Mouse (Mus musculus): ENCODE data around the gene Dpysl5. TPM values are rescaled to one million over a fixed set of nuclear protein-coding genes. Genes with fewer than 3 reads are reported as not detected.
"Not testable (repeated sequence)": the region's sequence is repeated elsewhere in the genome, so short reads cannot be mapped to it uniquely, and the experiment has no call there.

Gene Dpysl5
- polyA plus RNA-seq, 1 experiment from 2014 or later: 109 TPM

DNA sequence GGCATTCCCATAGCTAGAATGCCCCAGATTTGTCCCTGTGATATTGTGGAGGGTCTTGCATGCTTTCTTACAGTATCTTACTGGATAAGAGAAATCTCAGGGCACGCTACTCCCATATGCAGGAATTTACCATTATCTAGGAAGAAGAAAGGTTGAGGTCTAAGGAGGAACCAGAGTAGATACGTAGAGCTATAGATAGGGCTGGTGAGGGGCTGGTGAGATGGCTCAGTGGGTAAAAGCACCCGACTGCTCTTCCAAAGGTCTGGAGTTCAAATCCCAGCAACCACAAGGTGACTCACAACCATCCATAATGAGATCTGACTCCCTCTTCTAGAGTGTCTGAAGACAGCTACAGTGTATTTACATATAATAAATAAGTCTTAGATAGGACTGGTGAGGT is 33.3 kb upstream of the Dpysl5 start:
- 95% methylated on average over 3 of the region's 3 CpGs for WGBS
- not testable (repeated sequence) for H3K27ac ChIP-seq; H3K9ac ChIP-seq; ATAC-seq (ENCODE audit: low FRiP score); H3K9me3 ChIP-seq; H3K4me1 ChIP-seq; H3K27me3 ChIP-seq; H3K4me3 ChIP-seq (replicated peaks); H3K4me2 ChIP-seq
- H3K36me3 ChIP-seq (replicated peaks): peaks cover 37% of the 10 kb centered on the region

- H3K4me3 ChIP-seq (replicated peaks): no peak overlapping the region
- H3K4me2 ChIP-seq: no peak overlapping the region
- H3K4me1 ChIP-seq: no peaks in the 10 kb centered on the region
- H3K9me3 ChIP-seq: no peaks in the 10 kb centered on the region
- no peak for ATAC-seq (ENCODE audit: low FRiP score)
- H3K9ac ChIP-seq: no peak overlapping the region
- H3K36me3 ChIP-seq (replicated peaks): peaks cover 30% of the 10 kb centered on the region
- WGBS: 95% methylated on average over 4 of the region's 4 CpGs
- H3K27ac ChIP-seq: no peak overlapping the region
- H3K27me3 ChIP-seq: no peaks in the 10 kb centered on the region
Measured at GRCm38 (mm10) chr5:30678722-30679296, 32.6 kb upstream of the Dpysl5 start.

GRCm38 (mm10) chr5:30679593-30679992 is 31.8 kb upstream of the Dpysl5 start:
- H3K4me3 ChIP-seq (replicated peaks): no peak overlapping the region
- 87% methylated on average over 5 of the region's 5 CpGs for WGBS
- no peaks in the 10 kb centered on the region for H3K27me3 ChIP-seq

DNA sequence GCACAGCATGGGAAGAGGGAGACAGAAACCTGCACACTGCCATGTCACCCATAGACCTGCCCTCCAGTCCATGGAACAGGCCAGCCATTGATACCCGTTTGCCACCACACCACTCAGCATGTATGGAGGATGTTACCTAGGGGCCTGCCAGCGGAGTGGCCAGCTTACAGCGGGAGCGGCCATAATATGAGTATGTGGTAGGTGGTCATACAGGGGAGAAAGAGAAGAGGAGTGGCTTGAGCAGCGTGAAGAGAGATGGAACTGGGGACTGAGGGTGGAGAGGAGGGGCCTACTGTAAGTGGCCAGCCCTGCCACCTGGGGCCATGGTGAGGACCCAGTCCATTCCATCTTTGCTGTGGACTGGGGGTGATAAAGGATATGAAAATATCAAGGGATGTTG is 29.4 kb upstream of the Dpysl5 start:
- H3K36me3 ChIP-seq (replicated peaks): no peaks in the 10 kb centered on the region
- 89% methylated on average over 5 of the region's 5 CpGs for WGBS
- no peak overlapping the region for H3K9ac ChIP-seq
- no peak overlapping the region for H3K27ac ChIP-seq
- H3K27me3 ChIP-seq: no peaks in the 10 kb centered on the region
- H3K9me3 ChIP-seq: no peaks in the 10 kb centered on the region
- no peaks in the 10 kb centered on the region for H3K4me1 ChIP-seq
- no peak for ATAC-seq (ENCODE audit: low FRiP score)
- H3K4me2 ChIP-seq: no peak overlapping the region
- H3K4me3 ChIP-seq (replicated peaks): no peak overlapping the region

More at GRCm38 (mm10) chr5:30679593-30679992, 31.8 kb upstream of the Dpysl5 start:
- peaks cover 23% of the 10 kb centered on the region for H3K36me3 ChIP-seq (replicated peaks)
- H3K4me1 ChIP-seq: no peaks in the 10 kb centered on the region
- no peak overlapping the region for H3K4me2 ChIP-seq
- ATAC-seq (ENCODE audit: low FRiP score): no peak
- no peak overlapping the region for H3K27ac ChIP-seq
- H3K9me3 ChIP-seq: no peaks in the 10 kb centered on the region
- no peak overlapping the region for H3K9ac ChIP-seq

DNA sequence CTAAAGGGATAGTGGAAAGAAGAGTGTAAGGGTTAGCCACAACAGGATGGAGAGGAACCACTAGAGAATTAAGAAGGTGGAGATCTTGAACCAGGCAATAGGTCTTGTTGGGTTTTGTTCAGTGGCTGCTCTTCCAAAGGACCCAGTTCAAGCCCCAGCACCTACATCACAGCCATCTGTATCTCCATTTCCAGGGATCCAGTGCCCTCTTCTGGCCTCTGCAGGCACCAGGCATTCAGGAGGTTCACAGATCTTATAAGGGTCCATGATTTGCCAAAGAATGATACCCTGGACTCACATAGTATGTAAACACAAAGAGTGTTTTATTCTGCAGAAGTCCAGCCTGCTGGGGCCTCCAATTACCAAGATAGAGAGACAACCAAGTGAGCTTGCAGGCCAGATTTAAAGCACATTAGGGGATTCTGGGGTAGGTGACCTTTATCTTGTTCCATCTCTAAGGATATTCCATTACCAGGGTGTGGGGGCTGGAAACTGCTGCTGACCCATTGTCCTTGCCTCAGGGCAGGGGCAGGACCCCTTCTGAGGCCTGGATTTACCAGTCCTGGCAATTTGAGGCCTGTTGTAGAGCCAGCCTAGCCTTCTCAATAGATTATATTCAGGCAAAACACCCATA is 28.3 kb upstream of the Dpysl5 start:
- no peaks in the 10 kb centered on the region for H3K36me3 ChIP-seq (replicated peaks)
- H3K27ac ChIP-seq: no peak overlapping the region
- no peak overlapping the region for H3K4me3 ChIP-seq (replicated peaks)
- no peaks in the 10 kb centered on the region for H3K9me3 ChIP-seq
- H3K27me3 ChIP-seq: no peaks in the 10 kb centered on the region
- H3K4me1 ChIP-seq: no peaks in the 10 kb centered on the region
- no peak for ATAC-seq (ENCODE audit: low FRiP score)
- H3K9ac ChIP-seq: no peak overlapping the region
- no peak overlapping the region for H3K4me2 ChIP-seq

DNA sequence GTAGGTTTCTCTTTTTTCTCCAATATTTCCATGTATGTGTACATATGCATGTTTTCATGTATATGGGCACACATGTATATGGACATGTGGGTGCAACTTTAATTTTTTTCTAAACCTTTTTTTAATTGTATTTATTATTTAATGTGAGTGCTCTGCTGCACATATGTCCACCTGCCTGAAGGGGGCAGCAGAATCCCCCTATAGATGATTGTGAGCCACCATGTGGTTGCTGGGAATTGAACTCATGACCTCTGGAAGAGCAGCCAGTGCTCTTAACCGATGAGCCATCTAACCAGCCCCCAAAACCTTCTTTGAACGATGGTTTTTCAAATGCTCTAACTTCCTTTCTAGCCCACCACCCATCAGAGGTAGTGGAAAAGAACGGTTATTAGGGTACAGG is 27.4 kb upstream of the Dpysl5 start:
- no peaks in the 10 kb centered on the region for H3K9me3 ChIP-seq
- 81% methylated on average over 3 of the region's 3 CpGs for whole genome bisulfite sequencing
- ATAC-seq (ENCODE audit: low FRiP score): no peak
- no peaks in the 10 kb centered on the region for H3K27me3 ChIP-seq
- H3K4me3 ChIP-seq (replicated peaks): no peak overlapping the region
- H3K36me3 ChIP-seq (replicated peaks): no peaks in the 10 kb centered on the region
- H3K4me1 ChIP-seq: no peaks in the 10 kb centered on the region
- H3K27ac ChIP-seq: no peak overlapping the region
- no peak overlapping the region for H3K4me2 ChIP-seq
- H3K9ac ChIP-seq: no peak overlapping the region

GRCm38 (mm10) chr5:30686781-30687180 is 24.6 kb upstream of the Dpysl5 start:
- 75% methylated on average over 3 of the region's 3 CpGs for WGBS
- H3K9me3 ChIP-seq: no peaks in the 10 kb centered on the region
- H3K4me3 ChIP-seq (replicated peaks): no peak overlapping the region
- H3K4me1 ChIP-seq: no peaks in the 10 kb centered on the region
- H3K4me2 ChIP-seq: no peak overlapping the region
- ATAC-seq (ENCODE audit: low FRiP score): no peak
- no peaks in the 10 kb centered on the region for H3K27me3 ChIP-seq
- no peak overlapping the region for H3K9ac ChIP-seq
- no peak overlapping the region for H3K27ac ChIP-seq
- H3K36me3 ChIP-seq (replicated peaks): no peaks in the 10 kb centered on the region

- Histone ChIP-seq H3K4me3 (replicated peaks) (no peak overlapping the region), H3K9ac (no peak overlapping the region), H3K4me1 (peaks cover 5% of the 10 kb centered on the region; the same call in 1 of the 2 replicates), H3K27me3 (no peaks in the 10 kb centered on the region; the same call in 1 of the 2 replicates), H3K36me3 (replicated peaks) (no peaks in the 10 kb centered on the region), H3K4me2 (no peak overlapping the region), H3K27ac (no peak overlapping the region), H3K9me3 (no peaks in the 10 kb centered on the region)
- WGBS: 92% methylated on average over 8 of the region's 8 CpGs
- ATAC-seq (ENCODE audit: low FRiP score): no peak
Measured at GRCm38 (mm10) chr5:30700361-30701000, 10.9 kb upstream of the Dpysl5 start.

DNA sequence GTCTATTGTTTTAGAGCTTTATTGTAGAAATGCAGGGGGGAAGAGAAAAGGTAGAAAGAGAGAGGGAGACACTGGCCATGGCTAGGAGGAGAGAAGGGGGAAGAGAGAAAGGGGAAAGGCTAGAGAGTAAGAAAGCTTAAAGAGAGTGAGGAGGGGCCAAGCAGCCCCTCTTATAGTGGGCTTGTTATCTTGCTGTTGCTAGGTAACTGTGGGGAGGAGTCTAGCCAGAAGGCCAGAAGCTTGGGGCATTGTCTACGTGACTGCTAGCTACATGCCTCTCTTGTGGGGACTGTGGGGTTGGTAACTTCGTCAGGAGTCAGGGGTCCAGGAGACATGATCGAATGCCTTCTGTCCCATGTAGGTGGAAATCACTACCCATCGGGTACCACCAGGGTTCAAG is 10.0 kb upstream of the Dpysl5 start:
- not testable (repeated sequence) for H3K36me3 ChIP-seq (replicated peaks); H3K4me2 ChIP-seq; H3K9ac ChIP-seq; H3K4me3 ChIP-seq (replicated peaks); H3K27me3 ChIP-seq; H3K4me1 ChIP-seq; H3K9me3 ChIP-seq; ATAC-seq (ENCODE audit: low FRiP score); H3K27ac ChIP-seq
- WGBS: 32% methylated on average over 4 of the region's 4 CpGs

- H3K27ac ChIP-seq: no peak overlapping the region
- no peak overlapping the region for H3K4me3 ChIP-seq (replicated peaks)
- no peak overlapping the region for H3K9ac ChIP-seq
- H3K9me3 ChIP-seq: no peaks in the 10 kb centered on the region
- H3K4me1 ChIP-seq: peaks cover 5% of the 10 kb centered on the region; the same call in 1 of the 2 replicates
- ATAC-seq (ENCODE audit: low FRiP score): no peak
- H3K27me3 ChIP-seq: no peaks in the 10 kb centered on the region; the same call in 1 of the 2 replicates
- WGBS: 89% methylated on average over 3 of the region's 3 CpGs
- no peaks in the 10 kb centered on the region for H3K36me3 ChIP-seq (replicated peaks)
- no peak overlapping the region for H3K4me2 ChIP-seq
Measured at GRCm38 (mm10) chr5:30701866-30702265, 9.5 kb upstream of the Dpysl5 start.

GRCm38 (mm10) chr5:30709744-30710383 is 1.5 kb upstream of the Dpysl5 start:
- H3K4me2 ChIP-seq: no peak overlapping the region
- ATAC-seq (ENCODE audit: low FRiP score): no peak
- no peaks in the 10 kb centered on the region for H3K36me3 ChIP-seq (replicated peaks)
- H3K9ac ChIP-seq: no peak overlapping the region
- no peaks in the 10 kb centered on the region for H3K9me3 ChIP-seq
- WGBS: 14% methylated on average over 13 of the region's 13 CpGs
- peaks cover 13% of the 10 kb centered on the region for H3K27me3 ChIP-seq
- peaks cover 28% of the 10 kb centered on the region for H3K4me1 ChIP-seq
- H3K27ac ChIP-seq: no peak overlapping the region
- H3K4me3 ChIP-seq (replicated peaks): no peak overlapping the region

GRCm38 (mm10) chr5:30710486-30710885 is 878 bp upstream of the Dpysl5 start:
- Histone ChIP-seq H3K9me3 (no peaks in the 10 kb centered on the region), H3K9ac (no peak overlapping the region; the same call in 1 of the 2 replicates), H3K27ac (no peak overlapping the region), H3K36me3 (replicated peaks) (no peaks in the 10 kb centered on the region), H3K4me2 (peak overlapping the region; percentile 91), H3K4me1 (peaks cover 34% of the 10 kb centered on the region), H3K4me3 (replicated peaks) (no peak overlapping the region), H3K27me3 (peaks cover 13% of the 10 kb centered on the region)
- 32% methylated on average over 8 of the region's 8 CpGs for WGBS
- no peak for ATAC-seq (ENCODE audit: low FRiP score)

Measured in forebrain, embryonic 12.5 days (tissue).